Mouse (Mus musculus) liver, embryonic 11.5 days (tissue): ENCODE measurements around the gene Spock1. TPM values are rescaled to one million over a fixed set of nuclear protein-coding genes. Genes with fewer than 3 reads are reported as not detected.

Experiments used
- ATAC-seq: fragments of 200-750 bp; cut with Nextera tagmentation; replicated peaks from 2 replicates; pipeline ENCODE4 v1.8.0; 2017; ENCODE audit warnings: moderate number of reproducible peaks, mild to moderate bottlenecking, moderate TSS enrichment, moderate library complexity; ENCODE audit not compliant: low FRiP score
- DNase-seq: peaks from one replicate; pipeline ENCODE4 v3.0.0-alpha.2; 2017; ENCODE audit warnings: low spot score
- H3K27ac ChIP-seq: fragments of 300-500 bp; sonication (generic); 2 replicates; pipeline ENCODE4 v1.5.1; 2014; ENCODE audit warnings: mild to moderate bottlenecking, low read depth, low read length, control low read depth
- H3K27me3 ChIP-seq: fragments of 300-500 bp; sonication (generic); replicated peaks from 2 replicates; pipeline ENCODE4 v1.6.1; 2014; ENCODE audit warnings: low read length, mixed read lengths; ENCODE audit not compliant: control insufficient read depth, insufficient read depth
- H3K36me3 ChIP-seq: fragments of 300-500 bp; sonication (generic); 2 replicates; pipeline ENCODE4 v1.6.1; 2014; ENCODE audit warnings: mild to moderate bottlenecking, low read length, moderate library complexity, mixed read lengths; ENCODE audit not compliant: control insufficient read depth, insufficient read depth
- H3K4me1 ChIP-seq: fragments of 300-500 bp; sonication (generic); replicated peaks from 2 replicates; pipeline ENCODE4 v1.6.1; 2014; ENCODE audit warnings: low read length, mixed read lengths; ENCODE audit not compliant: control insufficient read depth, insufficient read depth
- H3K4me2 ChIP-seq: fragments of 300-500 bp; sonication (generic); 2 replicates; pipeline ENCODE4 v1.6.1; 2014; ENCODE audit warnings: mild to moderate bottlenecking, control low read depth, moderate library complexity
- H3K4me3 ChIP-seq: fragments of 300-500 bp; sonication (generic); 2 replicates; pipeline ENCODE4 v1.5.1; 2014; ENCODE audit warnings: low read depth, low read length, control low read depth
- H3K9ac ChIP-seq: fragments of 300-500 bp; sonication (generic); 2 replicates; pipeline ENCODE4 v1.6.1; 2014; ENCODE audit warnings: low read depth, low read length, control low read depth
- H3K9me3 ChIP-seq: fragments of 300-500 bp; sonication (generic); 2 replicates; pipeline ENCODE4 v1.6.1; 2016; ENCODE audit warnings: low read length, inconsistent platforms, mixed read lengths; ENCODE audit not compliant: control insufficient read depth
- WGBS: fragments of 180-500 bp; shearing (Covaris S2); extraction: QIAGEN DNeasy Blood & Tissue Kit; methylation state at CpG from one replicate; pipeline ENCODE4 v1.1.7; 2014; 5-methylcytosine and 5-hydroxymethylcytosine counted together
- polyA plus RNA-seq: library from polyadenylated mRNA; unstranded; fragments of >200 nt; fragmentation: Nextera tagmentation; extraction: Ambion mirVana; gene quantifications from 2 replicates; pipeline ENCODE4 v1.2.1, GENCODE M21; 2014

Gene Spock1
- polyA plus RNA-seq, 1 experiment from 2014 or later = 1.2 TPM

DNA sequence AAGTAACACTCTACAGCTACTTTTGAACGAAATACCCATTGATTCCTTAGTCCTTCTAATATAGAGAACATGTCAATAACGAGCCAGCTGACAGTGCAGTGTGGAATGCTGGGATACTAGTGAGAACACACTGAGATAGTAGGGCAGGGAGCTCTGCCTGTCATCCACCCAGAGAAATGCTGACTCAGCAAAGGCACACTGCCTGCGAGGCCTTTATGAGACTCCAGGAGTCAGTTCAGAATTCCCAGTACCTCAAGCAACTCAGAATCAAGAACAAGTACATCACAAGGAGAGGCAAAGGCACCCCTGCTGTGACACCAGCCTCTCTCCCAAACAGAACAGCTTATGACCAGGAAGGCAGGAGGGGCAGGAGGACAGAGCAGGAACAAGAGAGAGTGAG, 163.5 kb downstream of the Spock1 start:
- Histone ChIP-seq H3K27ac (no peak overlapping the region), H3K4me2 (no peak overlapping the region), H3K4me1 (no peaks in the 10 kb centered on the region), H3K4me3 (no peak overlapping the region), H3K27me3 (no peaks in the 10 kb centered on the region), H3K9ac (no peak overlapping the region), H3K9me3 (no peaks in the 10 kb centered on the region), H3K36me3 (no peaks in the 10 kb centered on the region)
- no peak for DNase-seq
- WGBS = 65% methylated on average over 3 of the region's 3 CpGs
- ATAC-seq = no peak

DNA sequence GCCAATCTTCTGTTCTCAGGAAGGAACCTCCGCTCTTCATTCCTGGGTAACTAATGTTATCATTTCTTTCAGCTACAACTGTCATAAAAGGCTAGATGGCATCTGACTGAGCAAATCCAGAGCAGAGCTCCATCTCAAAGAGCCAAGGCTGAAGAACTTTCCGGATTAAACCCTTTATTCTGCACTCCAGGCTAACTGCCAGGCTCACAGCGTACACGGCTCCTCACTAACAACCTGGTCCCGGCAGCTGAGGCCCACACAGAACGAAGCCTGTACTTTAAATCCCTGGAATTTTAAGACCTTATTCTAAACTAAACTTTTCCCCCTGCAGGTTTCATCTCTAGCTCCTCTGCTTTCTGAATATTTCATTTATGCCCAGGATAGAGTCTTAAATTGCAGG, 166.9 kb downstream of the Spock1 start:
- WGBS = 77% methylated on average over 6 of the region's 6 CpGs
- Histone ChIP-seq H3K9ac (no peak overlapping the region), H3K27ac (no peak overlapping the region), H3K4me3 (no peak overlapping the region), H3K36me3 (no peaks in the 10 kb centered on the region), H3K27me3 (no peaks in the 10 kb centered on the region), H3K4me2 (no peak overlapping the region), H3K4me1 (no peaks in the 10 kb centered on the region), H3K9me3 (no peaks in the 10 kb centered on the region)
- no peak for DNase-seq
- no peak for ATAC-seq

DNA sequence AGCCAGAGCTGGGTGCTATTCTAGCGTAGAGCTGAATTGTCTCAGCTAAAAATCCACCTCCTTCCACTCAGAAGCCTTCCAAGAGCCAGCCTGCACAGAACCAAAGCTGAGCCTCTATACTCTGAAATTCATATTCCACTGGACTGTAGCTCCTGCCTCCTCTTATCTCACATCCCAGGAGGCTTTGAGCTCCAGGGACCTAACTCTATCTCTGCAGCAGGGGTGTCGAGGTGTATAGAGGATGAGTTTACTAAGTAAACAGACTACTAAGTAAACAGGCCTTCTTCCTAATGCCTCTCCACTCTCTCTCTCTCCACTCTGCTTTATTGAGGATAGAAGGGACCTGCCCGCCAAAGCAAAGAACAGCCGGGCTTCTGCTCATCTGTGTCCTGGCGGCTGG, 167.7 kb downstream of the Spock1 start:
- H3K4me2 ChIP-seq = no peak overlapping the region

DNA sequence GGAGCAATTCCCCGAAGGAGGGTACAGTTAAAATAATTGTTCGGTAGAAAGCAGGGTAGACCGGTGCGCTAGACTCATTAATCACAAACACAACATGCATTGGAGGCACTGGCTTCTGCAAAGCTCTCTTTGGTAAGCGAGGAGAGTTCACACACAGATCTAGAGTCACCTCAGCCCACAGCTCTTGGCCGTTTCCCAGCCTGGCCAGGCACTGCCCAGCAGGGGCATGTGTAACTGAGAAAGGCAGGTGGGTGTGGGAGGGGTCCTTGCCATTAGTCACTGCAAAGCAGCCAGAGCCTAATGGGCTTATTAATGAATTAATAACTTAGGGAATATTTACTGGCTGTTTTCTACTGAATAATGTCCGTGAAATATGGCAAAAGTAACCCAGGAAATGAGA, 172.1 kb downstream of the Spock1 start:
- no peak overlapping the region for H3K27ac ChIP-seq
- H3K9me3 ChIP-seq = no peaks in the 10 kb centered on the region
- DNase-seq (no peak), ATAC-seq (no peak)
- no peak overlapping the region for H3K4me2 ChIP-seq
- H3K9ac ChIP-seq = no peak overlapping the region
- H3K4me1 ChIP-seq = no peaks in the 10 kb centered on the region
- H3K4me3 ChIP-seq = no peak overlapping the region
- no peaks in the 10 kb centered on the region for H3K36me3 ChIP-seq
- WGBS = 72% methylated on average over 7 of the region's 7 CpGs
- H3K27me3 ChIP-seq = no peaks in the 10 kb centered on the region

More for the DNA sequence above, 167.7 kb downstream of the Spock1 start:
- DNase-seq = no peak
- no peaks in the 10 kb centered on the region for H3K9me3 ChIP-seq
- peak; percentile 53; the same call in 1 of the 2 replicates for ATAC-seq
- H3K9ac ChIP-seq = no peak overlapping the region
- no peaks in the 10 kb centered on the region for H3K4me1 ChIP-seq
- no peak overlapping the region for H3K27ac ChIP-seq
- 43% methylated on average over 5 of the region's 5 CpGs for WGBS
- no peaks in the 10 kb centered on the region for H3K36me3 ChIP-seq
- no peaks in the 10 kb centered on the region for H3K27me3 ChIP-seq
- H3K4me3 ChIP-seq = no peak overlapping the region

DNA sequence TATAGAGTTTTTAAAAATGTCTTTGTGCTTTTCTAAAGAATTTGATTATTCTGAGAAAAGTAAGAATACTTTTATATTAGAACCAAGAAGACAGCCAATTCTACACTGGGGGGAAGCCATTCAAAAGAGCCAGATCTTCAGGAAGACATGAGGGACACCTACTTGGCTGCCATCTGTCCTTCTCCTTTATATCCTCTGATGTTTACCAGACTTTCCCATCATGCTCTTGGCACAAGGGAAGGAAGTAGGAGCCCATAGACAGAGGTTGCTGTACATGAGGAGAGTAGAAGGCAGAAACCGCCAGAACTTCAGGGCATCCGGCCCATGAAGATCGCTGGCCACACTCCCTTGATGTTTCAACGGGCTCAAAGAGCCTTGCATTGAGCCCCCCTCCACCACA, 173.6 kb downstream of the Spock1 start:
- 86% methylated on average over 4 of the region's 4 CpGs for WGBS

DNA sequence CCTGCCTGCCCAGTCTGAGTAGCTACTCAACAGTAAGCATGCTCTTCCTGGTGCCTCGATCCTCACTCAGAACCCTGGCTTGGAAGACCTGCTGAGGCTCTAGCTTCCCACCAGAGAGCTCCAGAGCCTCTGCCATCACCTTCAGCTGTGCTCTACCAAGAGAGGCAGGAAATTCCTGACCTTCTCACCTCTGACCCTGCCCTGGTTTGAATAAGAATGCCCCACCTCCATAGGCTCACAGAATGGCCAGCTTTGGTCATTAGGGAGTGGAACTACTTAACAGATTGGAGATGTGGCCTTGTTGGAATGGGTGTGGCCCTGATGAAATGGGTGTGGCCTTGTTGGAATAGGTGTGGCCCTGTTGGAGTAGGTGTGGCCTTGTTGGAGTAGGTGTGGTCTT, 174.6 kb downstream of the Spock1 start:
- Histone ChIP-seq H3K27me3 (no peaks in the 10 kb centered on the region), H3K36me3 (no peaks in the 10 kb centered on the region), H3K9ac (no peak overlapping the region), H3K4me2 (no peak overlapping the region), H3K27ac (no peak overlapping the region), H3K4me3 (no peak overlapping the region), H3K9me3 (no peaks in the 10 kb centered on the region), H3K4me1 (no peaks in the 10 kb centered on the region)
- DNase-seq (no peak), ATAC-seq (no peak)
- 58% methylated on average over 1 of the region's 1 CpGs for WGBS

More for the DNA sequence above, 173.6 kb downstream of the Spock1 start:
- no peak overlapping the region for H3K9ac ChIP-seq
- no peak overlapping the region for H3K27ac ChIP-seq
- H3K4me2 ChIP-seq = no peak overlapping the region
- no peak overlapping the region for H3K4me3 ChIP-seq
- no peaks in the 10 kb centered on the region for H3K4me1 ChIP-seq
- ATAC-seq = no peak
- H3K27me3 ChIP-seq = no peaks in the 10 kb centered on the region
- no peak for DNase-seq
- H3K9me3 ChIP-seq = no peaks in the 10 kb centered on the region
- H3K36me3 ChIP-seq = no peaks in the 10 kb centered on the region

DNA sequence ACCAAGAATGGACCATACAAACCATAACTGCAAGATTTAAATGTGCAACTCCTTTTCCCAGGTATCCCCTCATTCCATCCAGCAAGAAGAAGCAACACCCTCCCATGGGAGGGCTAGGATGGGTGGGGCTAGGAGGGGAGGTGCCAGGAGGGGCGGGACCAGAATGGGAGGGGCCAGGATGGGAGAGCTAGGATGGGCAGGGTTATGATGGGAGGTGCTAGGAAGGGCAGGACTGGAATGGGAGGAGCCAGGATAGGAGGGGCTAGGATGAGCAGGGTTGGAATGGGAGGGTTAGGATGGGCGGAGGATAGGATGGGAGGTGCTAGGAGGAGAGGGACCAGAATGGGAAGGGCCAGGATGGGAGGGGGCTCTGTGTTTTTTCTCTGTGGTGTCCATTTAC, 175.9 kb downstream of the Spock1 start:
- Histone ChIP-seq H3K9me3 (no peaks in the 10 kb centered on the region), H3K9ac (no peak overlapping the region), H3K27me3 (no peaks in the 10 kb centered on the region), H3K4me3 (no peak overlapping the region), H3K4me1 (no peaks in the 10 kb centered on the region), H3K36me3 (no peaks in the 10 kb centered on the region), H3K27ac (no peak overlapping the region), H3K4me2 (no peak overlapping the region)
- DNase-seq (no peak), ATAC-seq (no peak; the same call in 1 of the 2 replicates)
- WGBS = 35% methylated on average over 2 of the region's 2 CpGs

DNA sequence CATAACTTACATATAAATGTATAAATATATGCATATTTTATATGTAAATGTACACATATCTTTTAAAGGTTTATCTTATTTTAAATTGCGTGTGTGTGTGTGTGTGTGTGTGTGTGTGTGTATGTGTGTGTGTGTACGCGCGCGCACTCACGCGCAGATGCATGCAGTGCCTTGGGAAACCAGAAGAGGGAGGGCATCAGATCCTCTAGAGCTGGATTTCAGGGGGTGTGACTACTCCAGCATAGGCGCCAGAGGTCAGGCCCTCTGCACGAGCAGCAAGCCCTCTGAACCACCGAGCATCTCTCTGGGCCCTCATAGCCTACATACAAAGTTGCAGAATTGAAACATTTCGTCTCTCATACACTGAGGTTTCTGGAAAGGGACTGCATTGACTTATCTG, 180.4 kb downstream of the Spock1 start:
- 86% methylated on average over 11 of the region's 11 CpGs for WGBS
- no peaks in the 10 kb centered on the region for H3K4me1 ChIP-seq

DNA sequence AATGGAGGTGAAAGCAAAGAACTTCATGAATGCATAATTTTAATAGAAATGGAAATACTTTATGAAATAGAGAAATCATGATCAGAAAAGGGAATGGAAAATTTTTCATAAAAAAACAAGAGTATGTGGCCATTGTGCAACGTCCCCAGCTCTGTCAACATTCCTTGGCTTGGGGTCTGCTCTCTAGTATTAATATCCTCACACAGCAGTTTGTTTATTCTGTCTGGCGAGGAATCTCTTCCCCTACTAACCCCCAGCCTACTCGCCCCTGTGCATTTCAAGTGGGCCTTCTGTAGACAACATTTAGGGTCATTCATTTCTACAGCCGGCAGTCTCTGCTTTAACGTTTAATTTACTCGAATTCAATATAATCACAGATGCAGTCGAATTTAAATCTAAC, 181.5 kb downstream of the Spock1 start:
- WGBS = 80% methylated on average over 7 of the region's 7 CpGs
- no peaks in the 10 kb centered on the region for H3K4me1 ChIP-seq
- H3K4me3 ChIP-seq = no peak overlapping the region
- DNase-seq (no peak), ATAC-seq (no peak)
- H3K9ac ChIP-seq = no peak overlapping the region
- no peaks in the 10 kb centered on the region for H3K27me3 ChIP-seq
- H3K36me3 ChIP-seq = no peaks in the 10 kb centered on the region
- no peaks in the 10 kb centered on the region for H3K9me3 ChIP-seq
- no peak overlapping the region for H3K4me2 ChIP-seq
- H3K27ac ChIP-seq = no peak overlapping the region

More for the DNA sequence above, 180.4 kb downstream of the Spock1 start:
- H3K4me3 ChIP-seq = no peak overlapping the region
- no peaks in the 10 kb centered on the region for H3K36me3 ChIP-seq
- DNase-seq (no peak), ATAC-seq (no peak)
- H3K27ac ChIP-seq = no peak overlapping the region
- H3K9me3 ChIP-seq = no peaks in the 10 kb centered on the region
- no peak overlapping the region for H3K9ac ChIP-seq
- no peak overlapping the region for H3K4me2 ChIP-seq
- no peaks in the 10 kb centered on the region for H3K27me3 ChIP-seq
